Mouse (Mus musculus): ENCODE results near the gene Gm7534. TPM values are rescaled to one million over a fixed set of nuclear protein-coding genes. Genes with fewer than 3 reads are reported as not detected.

The Gm7534 gene
- not detected for polyA plus RNA-seq (2012; fragmentation: generic; extraction: Trizol)
- long read RNA-seq, experiment 1, result 0 reads
- long read RNA-seq, experiment 2, result 0 reads

- no peaks in the 10 kb centered on the region for H3K79me2 ChIP-seq (ENCODE audit: control insufficient read depth, insufficient read depth)
- peaks cover 20% of the 10 kb centered on the region for H3K27me3 ChIP-seq (ENCODE audit: control insufficient read depth, insufficient read depth, insufficient read length)
- no peak within 1 kb of the TSS for H3K4me3 ChIP-seq (ENCODE audit: insufficient read depth, poor library complexity, severe bottlenecking)
- TF ChIP-seq MYOD1 (IDR thresholded peaks at IDR 0.05; ENCODE audit: control insufficient read depth, insufficient read length, low read depth) (no peak), FOSL1 (IDR thresholded peaks at IDR 0.05; ENCODE audit: insufficient read depth, low read length, poor library complexity, severe bottlenecking) (no peak), CEBPB (IDR thresholded peaks at IDR 0.05; ENCODE audit: low read depth) (no peak), USF1 (IDR thresholded peaks at IDR 0.05; ENCODE audit: low read depth) (no peak), MAX (IDR thresholded peaks at IDR 0.05) (no peak), MYOG (IDR thresholded peaks at IDR 0.05; ENCODE audit: control insufficient read depth, extremely low read depth, insufficient read length) (no peak), CTCF (IDR thresholded peaks at IDR 0.05; ENCODE audit: control insufficient read depth, insufficient read depth, insufficient read length) (no peak)
- no peak within 1 kb of the TSS for H3ac ChIP-seq (ENCODE audit: control insufficient read depth, insufficient read length, low read depth)
- H3K79me3 ChIP-seq (ENCODE audit: low read depth), result no peaks in the 10 kb centered on the region
- no peaks in the 10 kb centered on the region for H3K36me3 ChIP-seq (ENCODE audit: control insufficient read depth, insufficient read depth)
Measured at GRCm38 (mm10) chr4:134202904-134203303, at the start of gene Gm7534. Gene Gm7534, minus strand, starts transcription at chr4:134203004.

- Histone ChIP-seq H3K79me3 (ENCODE audit: low read depth) (no peaks in the 10 kb centered on the region), H3K4me3 (ENCODE audit: insufficient read depth, poor library complexity, severe bottlenecking) (no peak overlapping the region), H3ac (ENCODE audit: control insufficient read depth, insufficient read length, low read depth) (no peak overlapping the region), H3K79me2 (ENCODE audit: control insufficient read depth, insufficient read depth) (no peaks in the 10 kb centered on the region), H3K36me3 (ENCODE audit: control insufficient read depth, insufficient read depth) (no peaks in the 10 kb centered on the region), H3K27me3 (ENCODE audit: control insufficient read depth, insufficient read depth, insufficient read length) (peaks cover 71% of the 10 kb centered on the region)
- TF ChIP-seq FOSL1 (IDR thresholded peaks at IDR 0.05; ENCODE audit: insufficient read depth, low read length, poor library complexity, severe bottlenecking) (no peak), MAX (IDR thresholded peaks at IDR 0.05) (no peak), MYOG (IDR thresholded peaks at IDR 0.05; ENCODE audit: control insufficient read depth, extremely low read depth, insufficient read length) (no peak), CTCF (IDR thresholded peaks at IDR 0.05; ENCODE audit: control insufficient read depth, insufficient read depth, insufficient read length) (no peak), USF1 (IDR thresholded peaks at IDR 0.05; ENCODE audit: low read depth) (no peak), CEBPB (IDR thresholded peaks at IDR 0.05; ENCODE audit: low read depth) (no peak), MYOD1 (IDR thresholded peaks at IDR 0.05; ENCODE audit: control insufficient read depth, insufficient read length, low read depth) (no peak)
Measured at GRCm38 (mm10) chr4:134252131-134252910, 49.5 kb upstream of the Gm7534 start.

GRCm38 (mm10) chr4:134251241-134252130 lies 48.7 kb upstream of the Gm7534 start:
- Histone ChIP-seq H3K79me3 (ENCODE audit: low read depth) (no peaks in the 10 kb centered on the region), H3ac (ENCODE audit: control insufficient read depth, insufficient read length, low read depth) (no peak overlapping the region), H3K27me3 (ENCODE audit: control insufficient read depth, insufficient read depth, insufficient read length) (peaks cover 74% of the 10 kb centered on the region), H3K79me2 (ENCODE audit: control insufficient read depth, insufficient read depth) (no peaks in the 10 kb centered on the region), H3K4me3 (ENCODE audit: insufficient read depth, poor library complexity, severe bottlenecking) (no peak overlapping the region), H3K36me3 (ENCODE audit: control insufficient read depth, insufficient read depth) (no peaks in the 10 kb centered on the region)
- TF ChIP-seq USF1 (IDR thresholded peaks at IDR 0.05; ENCODE audit: low read depth) (no peak), MYOD1 (IDR thresholded peaks at IDR 0.05; ENCODE audit: control insufficient read depth, insufficient read length, low read depth) (no peak), FOSL1 (IDR thresholded peaks at IDR 0.05; ENCODE audit: insufficient read depth, low read length, poor library complexity, severe bottlenecking) (no peak), CTCF (IDR thresholded peaks at IDR 0.05; ENCODE audit: control insufficient read depth, insufficient read depth, insufficient read length) (no peak), MAX (IDR thresholded peaks at IDR 0.05) (no peak), CEBPB (IDR thresholded peaks at IDR 0.05; ENCODE audit: low read depth) (no peak), MYOG (IDR thresholded peaks at IDR 0.05; ENCODE audit: control insufficient read depth, extremely low read depth, insufficient read length) (no peak)

- TF ChIP-seq USF1 (IDR thresholded peaks at IDR 0.05; ENCODE audit: low read depth) (no peak), CTCF (IDR thresholded peaks at IDR 0.05; ENCODE audit: control insufficient read depth, insufficient read depth, insufficient read length) (no peak)
- Histone ChIP-seq H3K79me2 (ENCODE audit: control insufficient read depth, insufficient read depth) (no peaks in the 10 kb centered on the region), H3K4me3 (ENCODE audit: insufficient read depth, poor library complexity, severe bottlenecking) (no peak overlapping the region), H3K36me3 (ENCODE audit: control insufficient read depth, insufficient read depth) (no peaks in the 10 kb centered on the region), H3ac (ENCODE audit: control insufficient read depth, insufficient read length, low read depth) (no peak overlapping the region), H3K27me3 (ENCODE audit: control insufficient read depth, insufficient read depth, insufficient read length) (peaks cover 74% of the 10 kb centered on the region), H3K79me3 (ENCODE audit: low read depth) (no peaks in the 10 kb centered on the region)
Measured at GRCm38 (mm10) chr4:134250930-134251240, 48.1 kb upstream of the Gm7534 start.

- Histone ChIP-seq H3K4me3 (ENCODE audit: insufficient read depth, poor library complexity, severe bottlenecking) (no peak overlapping the region), H3ac (ENCODE audit: control insufficient read depth, insufficient read length, low read depth) (no peak overlapping the region), H3K36me3 (ENCODE audit: control insufficient read depth, insufficient read depth) (no peaks in the 10 kb centered on the region), H3K27me3 (ENCODE audit: control insufficient read depth, insufficient read depth, insufficient read length) (peaks cover 74% of the 10 kb centered on the region), H3K79me3 (ENCODE audit: low read depth) (no peaks in the 10 kb centered on the region), H3K79me2 (ENCODE audit: control insufficient read depth, insufficient read depth) (no peaks in the 10 kb centered on the region)
- TF ChIP-seq USF1 (IDR thresholded peaks at IDR 0.05; ENCODE audit: low read depth) (no peak), MYOG (IDR thresholded peaks at IDR 0.05; ENCODE audit: control insufficient read depth, extremely low read depth, insufficient read length) (no peak), MYOD1 (IDR thresholded peaks at IDR 0.05; ENCODE audit: control insufficient read depth, insufficient read length, low read depth) (no peak), CTCF (IDR thresholded peaks at IDR 0.05; ENCODE audit: control insufficient read depth, insufficient read depth, insufficient read length) (no peak), CEBPB (IDR thresholded peaks at IDR 0.05; ENCODE audit: low read depth) (no peak), FOSL1 (IDR thresholded peaks at IDR 0.05; ENCODE audit: insufficient read depth, low read length, poor library complexity, severe bottlenecking) (no peak), MAX (IDR thresholded peaks at IDR 0.05) (no peak)
Measured at GRCm38 (mm10) chr4:134250116-134250929, 47.5 kb upstream of the Gm7534 start.

Measured in C2C12 (cell line).